In the genomic region with DNA sequence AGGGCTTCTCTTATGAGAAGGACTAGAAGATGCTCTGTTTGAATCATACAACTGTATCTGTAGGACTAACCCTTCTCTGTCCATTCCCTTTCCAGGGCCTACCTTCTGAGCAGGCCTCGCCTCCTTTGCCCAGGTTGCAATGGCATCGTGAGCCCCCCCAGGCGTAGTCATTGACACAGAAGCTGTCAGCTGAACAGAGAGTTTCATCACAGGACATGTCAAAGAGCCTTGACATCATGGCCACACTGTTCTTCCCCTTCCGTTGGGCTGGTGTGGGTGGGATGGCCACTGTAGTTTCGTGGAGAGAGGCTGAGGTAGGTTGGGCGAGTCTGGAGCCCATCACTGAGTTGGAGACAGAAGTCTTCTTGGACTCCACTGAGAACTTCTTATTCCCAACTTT, we compare ENCODE assay signal across 20 mouse cellular contexts.
DNase-seq lines count a peak whose midpoint lies in the region; TF ChIP-seq lines count a peak whose summit lies in the region.
"Had no signal": no experiment of that assay in that cellular context is flagged by ENCODE, and none has a peak within 500 bp of the region (broad histone marks: within the 10 kb centered on the region; RNA-seq: fewer than 3 reads in every experiment).

No protein-coding gene starts in this region.

- WGBS in heart, embryonic 10.5 days = 91% methylated on average over 6 of the region's 6 CpGs

- H3K27ac ChIP-seq in heart, embryonic 10.5 days = no peak overlapping the region
- H3K27ac ChIP-seq in testis, adult 2 months (ENCODE audit: control insufficient read depth, insufficient read depth, low read depth, low read length) = no peak overlapping the region
- H3K27ac ChIP-seq: embryonic facial prominence, embryonic 13.5 days; embryonic facial prominence, embryonic 15.5 days; forebrain, embryonic 10.5 days; forebrain, embryonic 12.5 days had no signal

- no peak overlapping the region for H3K4me3 ChIP-seq in heart, embryonic 10.5 days
- H3K4me3 ChIP-seq in testis, adult 2 months (ENCODE audit: control insufficient read depth, low read depth, low read length) = peak overlapping the region; percentile 46
- H3K4me3 ChIP-seq: embryonic facial prominence, embryonic 13.5 days; embryonic facial prominence, embryonic 15.5 days; erythroblast, embryonic 14.5 days; forebrain, embryonic 10.5 days; forebrain, embryonic 12.5 days had no signal

- no peaks in the 10 kb centered on the region for H3K27me3 ChIP-seq in heart, embryonic 10.5 days (ENCODE audit: insufficient read depth, poor library complexity, severe bottlenecking)
- H3K27me3 ChIP-seq in testis, adult 2 months (ENCODE audit: control insufficient read depth, insufficient read depth, low read length) = no peaks in the 10 kb centered on the region
- H3K27me3 ChIP-seq: embryonic facial prominence, embryonic 13.5 days; embryonic facial prominence, embryonic 15.5 days; forebrain, embryonic 12.5 days had no signal

- TF ChIP-seq POLR2A in testis, adult 2 months (IDR thresholded peaks at IDR 0.05; ENCODE audit: control insufficient read depth, low read depth, low read length) = no peak

- peaks cover 4% of the 10 kb centered on the region; the same call in 1 of the 2 replicates for H3K4me1 ChIP-seq in heart, embryonic 10.5 days
- H3K4me1 ChIP-seq in testis, adult 2 months (ENCODE audit: control insufficient read depth, insufficient read depth, low read length) = peaks cover 4% of the 10 kb centered on the region
- H3K4me1 ChIP-seq: embryonic facial prominence, embryonic 13.5 days; embryonic facial prominence, embryonic 15.5 days; forebrain, embryonic 10.5 days; forebrain, embryonic 12.5 days had no signal

- peak; percentile 61 for DNase-seq in heart, embryonic 10.5 days (ENCODE audit: low spot score)
- no peak for DNase-seq in heart, postnatal 4 days
- no peak for DNase-seq in testis, postnatal 14 days (ENCODE audit: low spot score)
- DNase-seq in left cerebral cortex, adult 8-10 months (ENCODE audit: low spot score in 2 of 2) = no peak
- DNase-seq: adrenal gland, adult 2 months; adrenal gland, postnatal 10 days; adrenal gland, postnatal 25 days; cerebellum, adult 11 months; cerebellum, adult 18-20 months; cerebellum, adult 8-10 months; cerebellum, adult 9-11 months; cerebellum, postnatal 14 days; cerebellum, postnatal 36 days; embryo, embryonic 11 days had no signal

- no peak for TF ChIP-seq CTCF in testis, adult 2 months (IDR thresholded peaks at IDR 0.05; ENCODE audit: control insufficient read depth, insufficient read depth, insufficient replicate concordance, low read depth, low read length)

- peaks cover 3% of the 10 kb centered on the region; the same call in 1 of the 2 replicates for H3K9me3 ChIP-seq in heart, embryonic 10.5 days
- H3K9me3 ChIP-seq: embryonic facial prominence, embryonic 15.5 days had no signal

- H3K36me3 ChIP-seq in heart, embryonic 10.5 days = peaks cover 12% of the 10 kb centered on the region; the same call in 1 of the 2 replicates
- H3K36me3 ChIP-seq in testis, adult 2 months (ENCODE audit: control insufficient read depth, insufficient read depth, low read length) = no peaks in the 10 kb centered on the region
- H3K36me3 ChIP-seq: forebrain, embryonic 10.5 days; forebrain, embryonic 12.5 days had no signal
